Mouse (Mus musculus) retina, postnatal 7 days (tissue): ENCODE data around the gene Clpx.

Source experiments
- DNase-seq: peaks from one replicate; pipeline ENCODE4 v3.0.0-alpha.2; 2012; ENCODE audit warnings: low read depth, low spot score

The Clpx gene

GRCm38 (mm10) chr9:65345854-65346475 lies 51.9 kb downstream of the Clpx start, which contains the start of gene Pdcd7:
Gene Pdcd7, plus strand, starts transcription at chr9:65346104.
- DNase-seq, result peak; percentile 97

- DNase-seq, result peak; percentile 30
Measured at GRCm38 (mm10) chr9:65346476-65347111, 52.5 kb downstream of the Clpx start.

DNA sequence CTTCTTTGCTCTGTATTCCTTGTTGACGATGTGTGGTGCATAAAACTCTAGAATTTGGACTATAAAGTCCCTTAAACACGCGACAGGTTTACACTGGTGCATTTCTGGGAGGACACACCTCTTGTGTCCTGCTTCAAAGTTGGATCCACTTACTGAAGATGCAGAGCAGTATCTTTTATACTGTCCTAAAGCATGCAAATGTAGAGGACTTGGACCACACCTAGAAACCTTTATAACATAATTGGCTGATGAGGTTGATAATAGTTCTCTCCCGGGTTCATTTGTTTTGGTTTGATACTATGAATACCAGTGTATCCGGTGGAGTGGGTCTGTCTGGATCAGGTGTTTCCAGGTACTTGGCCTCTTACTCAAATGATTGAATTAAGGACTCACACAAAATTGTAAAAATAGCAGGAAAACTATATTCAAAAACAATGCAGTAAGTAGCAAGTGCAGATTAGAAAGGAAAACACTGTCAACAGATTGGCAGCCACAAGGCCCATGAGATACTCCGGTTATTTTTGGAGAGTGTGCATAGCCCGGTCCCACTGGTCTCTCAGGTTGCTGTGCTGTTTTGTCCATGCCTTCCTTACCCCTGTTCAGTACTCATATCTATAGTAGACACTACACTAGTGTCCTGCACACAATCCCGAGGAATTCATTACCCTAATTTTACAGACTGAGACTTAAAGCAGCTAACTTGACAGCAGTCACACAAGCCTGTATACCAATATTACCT lies 53.2 kb downstream of the Clpx start:
- no peak for DNase-seq

DNA sequence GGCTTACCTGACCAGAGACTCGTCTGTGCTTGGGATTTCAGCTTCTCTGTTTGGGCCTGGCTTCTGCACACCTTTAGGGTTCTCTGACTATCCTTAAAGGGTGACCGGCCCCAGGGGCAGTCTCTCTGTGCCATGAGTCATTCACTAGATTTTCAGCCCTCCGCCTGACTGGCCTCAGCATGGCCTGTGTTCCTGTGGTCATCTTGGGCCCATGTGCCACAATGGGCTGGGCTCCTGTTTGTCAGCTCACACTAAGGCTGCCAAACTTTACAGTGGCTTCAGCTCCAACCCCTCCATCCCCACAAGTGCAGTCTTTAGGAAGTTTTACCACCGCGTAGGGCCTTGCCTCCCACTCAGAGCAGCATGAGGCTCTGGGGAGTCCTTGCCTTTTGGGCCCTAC lies 59.2 kb downstream of the Clpx start:
- DNase-seq, result no peak

DNA sequence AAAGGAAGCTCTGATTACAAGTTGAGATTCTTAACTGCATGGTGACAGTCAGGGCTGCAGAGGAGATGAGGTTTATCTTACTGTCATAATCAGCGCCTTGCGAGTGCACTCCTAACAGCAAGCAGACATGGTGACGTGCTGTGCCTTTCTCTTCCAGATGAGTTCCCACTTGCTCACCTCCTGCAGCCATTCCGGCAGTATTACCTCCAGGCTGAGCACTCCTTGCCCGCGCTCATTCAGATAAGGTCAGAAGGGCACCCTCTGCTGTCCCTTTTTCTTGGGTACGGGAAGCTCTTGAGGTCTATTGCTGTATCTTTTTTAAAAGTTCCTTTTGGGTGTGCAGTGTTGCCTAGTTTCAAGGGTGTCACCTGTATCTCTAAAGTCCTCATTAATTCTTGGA lies 62.5 kb downstream of the Clpx start:
- no peak for DNase-seq

- no peak for DNase-seq
Measured at GRCm38 (mm10) chr9:65356971-65357370, 62.9 kb downstream of the Clpx start.

DNA sequence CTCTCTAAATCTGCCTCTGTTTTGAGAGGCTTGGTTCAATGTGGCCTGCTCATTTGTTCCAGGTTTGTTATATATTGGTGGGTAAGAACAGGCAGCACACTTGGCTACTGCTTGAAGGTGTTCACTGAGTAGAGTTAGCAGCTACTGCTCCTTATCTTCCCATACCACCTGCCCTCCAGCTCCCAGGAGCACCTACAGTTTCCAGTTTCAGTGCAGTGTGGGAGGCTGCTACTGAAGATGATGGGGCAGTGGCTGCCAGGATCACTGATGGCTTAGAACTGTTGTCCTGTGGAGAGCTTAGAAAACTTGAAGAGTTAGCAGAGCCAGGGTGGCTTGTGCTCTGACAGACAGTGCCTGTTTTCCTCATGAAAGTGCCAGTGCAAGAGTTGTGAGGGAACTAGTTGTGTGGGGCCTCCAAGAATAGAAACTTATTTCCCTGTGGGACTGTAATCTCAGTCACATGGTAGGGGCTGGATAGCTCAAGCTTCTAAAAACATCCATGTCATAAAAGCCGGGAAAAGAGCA lies 65.0 kb downstream of the Clpx start:
- no peak for DNase-seq

DNA sequence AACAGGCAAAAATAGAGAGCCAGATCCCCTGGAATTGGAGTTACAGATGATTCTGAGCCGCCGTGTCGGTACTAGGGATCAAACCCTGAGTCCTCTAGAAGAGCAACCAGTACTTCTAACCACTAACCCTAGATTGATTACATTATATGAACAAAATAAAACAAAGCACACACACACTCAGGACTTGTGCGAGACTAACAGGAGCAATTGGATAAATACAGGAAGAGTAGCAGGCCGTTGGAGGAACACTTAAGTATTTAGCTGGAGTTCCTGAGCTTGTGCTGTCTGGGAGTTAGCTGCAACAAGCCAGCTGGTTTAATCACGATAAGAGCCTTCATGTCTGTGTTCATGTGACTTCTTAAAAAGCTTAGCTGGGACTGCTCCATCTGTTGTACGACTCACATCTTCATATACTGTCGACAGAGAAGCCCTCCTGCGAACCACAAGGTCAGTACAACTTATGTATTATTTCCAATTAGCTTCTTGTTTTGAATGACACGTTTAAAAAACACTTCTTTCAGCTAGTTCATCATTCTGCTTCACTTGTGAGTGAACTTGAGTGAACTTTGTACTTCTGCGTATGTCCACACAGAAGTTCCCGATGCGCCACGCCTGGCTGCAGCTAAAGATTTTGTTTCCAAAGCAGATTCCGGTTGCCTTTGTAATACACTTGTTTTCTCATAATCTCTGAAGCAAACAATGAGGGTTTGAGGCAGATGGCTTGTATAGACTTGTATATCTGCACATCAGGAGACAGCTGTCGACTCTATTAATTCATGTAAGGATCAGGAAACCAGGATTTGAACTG lies 66.8 kb downstream of the Clpx start, which contains the start of gene Ubap1l:
Gene Ubap1l (plus strand): TSS at position 401 of the 808 bp plus-strand sequence.
- peak; percentile 68 for DNase-seq

DNA sequence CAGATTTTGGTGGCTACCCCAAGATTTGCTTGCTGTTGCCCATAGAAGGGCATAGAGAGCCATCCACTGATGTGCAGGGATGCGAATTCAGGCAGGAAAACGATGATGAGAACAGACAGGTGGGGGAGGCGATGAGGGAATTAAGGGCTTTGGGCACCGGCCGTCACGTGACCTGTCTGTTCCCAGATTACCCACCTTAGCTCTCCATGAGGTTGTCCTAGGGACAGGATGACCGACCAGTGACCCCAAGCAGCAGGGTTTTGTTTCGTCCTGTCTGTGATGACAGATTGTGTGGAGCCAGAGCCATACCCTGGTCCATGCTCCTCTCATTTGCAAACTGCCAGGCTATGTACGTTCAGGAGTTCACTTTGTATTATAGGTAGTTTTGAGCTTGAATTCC lies 69.6 kb downstream of the Clpx start:
- peak; percentile 76 for DNase-seq

DNA sequence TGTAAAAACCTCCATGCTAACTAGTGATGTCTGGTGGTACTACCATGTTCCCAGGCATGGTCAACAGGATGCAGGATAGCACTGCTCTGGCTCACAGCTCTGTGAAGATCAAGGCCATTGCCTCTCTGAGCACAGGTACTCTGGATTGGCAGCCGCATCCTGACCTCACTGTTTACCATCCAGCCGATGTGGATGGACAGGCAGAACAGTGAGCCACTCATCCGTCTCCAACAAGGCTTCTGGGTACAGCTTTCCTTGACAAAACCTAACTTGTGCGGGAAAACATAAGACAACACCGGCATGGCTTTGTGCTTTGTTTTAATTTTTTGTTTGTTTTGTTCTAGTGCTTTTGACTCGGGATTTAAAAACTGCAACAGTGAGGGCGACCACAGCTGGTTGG lies 71.7 kb downstream of the Clpx start:
- no peak for DNase-seq

- DNase-seq, result no peak
Measured at GRCm38 (mm10) chr9:65371756-65372155, 77.7 kb downstream of the Clpx start.

DNA sequence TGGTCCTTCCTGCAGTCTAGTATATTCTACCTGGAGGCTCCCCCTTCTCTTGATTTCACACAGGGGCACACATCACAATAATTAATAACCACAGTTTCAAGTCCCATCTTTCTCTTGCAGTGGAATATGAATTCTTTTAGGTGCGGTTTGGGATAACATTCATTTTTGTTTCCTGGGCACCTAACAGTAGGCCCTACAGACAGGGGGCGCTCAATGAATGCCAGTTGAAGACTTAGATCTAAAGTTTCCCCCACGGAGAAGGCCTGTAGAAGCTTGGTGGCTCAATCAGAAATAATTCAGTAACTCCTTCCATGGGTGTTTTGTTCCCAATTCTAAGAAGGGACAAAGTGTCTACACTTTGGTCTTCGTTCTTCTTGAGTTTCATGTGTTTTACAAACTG lies 78.4 kb downstream of the Clpx start:
- no peak for DNase-seq

DNA sequence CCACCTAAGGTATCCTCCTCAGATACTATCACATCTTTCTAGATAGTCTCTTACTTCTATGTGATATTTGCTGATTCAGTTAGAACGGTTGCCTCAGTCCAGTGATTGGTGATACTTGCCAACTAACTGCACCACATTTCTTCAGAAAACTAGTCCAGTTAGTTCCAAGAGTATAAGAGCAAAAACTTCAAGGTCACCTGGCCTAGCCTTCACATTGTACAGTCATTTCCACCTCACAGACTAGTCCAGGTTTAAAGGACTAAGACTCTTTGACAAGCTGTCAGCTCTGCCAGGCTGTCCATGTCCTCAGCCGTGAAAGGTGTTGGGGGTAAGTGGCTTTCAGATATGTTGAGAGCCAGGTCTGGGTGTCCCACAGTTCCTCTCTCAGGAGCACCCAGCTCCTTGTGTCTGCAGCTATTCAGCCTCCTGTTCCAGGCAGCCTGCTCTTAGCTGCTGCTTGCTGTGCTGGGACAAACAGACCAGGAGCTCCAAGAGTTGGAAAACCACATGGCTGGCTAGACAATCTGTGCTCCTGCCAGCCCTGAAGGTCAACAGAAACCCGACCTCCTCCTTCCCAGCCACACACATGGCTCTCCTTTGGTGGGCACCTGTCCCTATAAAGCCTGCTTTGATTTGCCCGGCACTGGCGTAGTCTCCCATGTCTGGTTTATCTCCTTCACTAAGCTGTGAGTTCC lies 80.6 kb downstream of the Clpx start:
- DNase-seq, result no peak

GRCm38 (mm10) chr9:65375163-65375934 lies 81.3 kb downstream of the Clpx start:
- no peak for DNase-seq
